Mouse (Mus musculus): ENCODE data around the gene Eml3. TPM values are rescaled to one million over a fixed set of nuclear protein-coding genes. Genes with fewer than 3 reads are reported as not detected.

The Eml3 gene
- polyA plus RNA-seq, 1 experiment from 2014 or later, result 9.5 TPM

GRCm38 (mm10) chr19:8944750-8945149 lies 15.4 kb downstream of the Eml3 start:
- Histone ChIP-seq H3K27me3 (ENCODE audit: insufficient read depth, low read length) (no peaks in the 10 kb centered on the region), H3K4me3 (ENCODE audit: low read depth, low read length) (peak overlapping the region; percentile 90; the same call in 1 of the 2 replicates), H3K36me3 (replicated peaks; ENCODE audit: insufficient read depth, low read length) (peaks cover 57% of the 10 kb centered on the region)

GRCm38 (mm10) chr19:8945251-8945650 lies 15.9 kb downstream of the Eml3 start:
- TF ChIP-seq CTCF (IDR thresholded peaks at IDR 0.05; ENCODE audit: low read depth), result 0 out of 2 replicates have a peak, but pooled peaks have one; percentile 3
- TF ChIP-seq EP300 (IDR thresholded peaks at IDR 0.05; ENCODE audit: low read depth), result no peak
- Histone ChIP-seq H3K4me2 (ENCODE audit: low read depth, low read length) (peak overlapping the region; percentile 77), H3K27me3 (ENCODE audit: insufficient read depth, low read length) (no peaks in the 10 kb centered on the region), H3K36me3 (replicated peaks; ENCODE audit: insufficient read depth, low read length) (peaks cover 57% of the 10 kb centered on the region), H3K9me3 (ENCODE audit: low read length) (no peaks in the 10 kb centered on the region), H3K9ac (replicated peaks) (no peak overlapping the region), H3K4me3 (ENCODE audit: low read depth, low read length) (0 out of 2 replicates have a peak overlapping the region, but pooled peaks have one; percentile 90), H3K4me1 (ENCODE audit: insufficient read depth) (peaks cover 38% of the 10 kb centered on the region), H3K27ac (ENCODE audit: low read depth) (peak overlapping the region; percentile 99)
- DNase-seq (no peak), ATAC-seq (peak; percentile 9; the same call in 1 of the 2 replicates)
- WGBS (ENCODE audit: insufficient replicate concordance), result 59% methylated on average over 6 of the region's 6 CpGs

More at GRCm38 (mm10) chr19:8944750-8945149, 15.4 kb downstream of the Eml3 start:
- peaks cover 38% of the 10 kb centered on the region for H3K4me1 ChIP-seq (ENCODE audit: insufficient read depth)
- H3K4me2 ChIP-seq (ENCODE audit: low read depth, low read length), result peak overlapping the region; percentile 77
- 11% methylated on average over 5 of the region's 5 CpGs for WGBS (ENCODE audit: insufficient replicate concordance)
- H3K27ac ChIP-seq (ENCODE audit: low read depth), result peak overlapping the region; percentile 99
- no peak for TF ChIP-seq EP300 (IDR thresholded peaks at IDR 0.05; ENCODE audit: low read depth)
- TF ChIP-seq CTCF (IDR thresholded peaks at IDR 0.05; ENCODE audit: low read depth), result no peak
- ATAC-seq, result peak; percentile 18; the same call in 1 of the 2 replicates
- no peak overlapping the region for H3K9ac ChIP-seq (replicated peaks)
- DNase-seq, result peak; percentile 86
- H3K9me3 ChIP-seq (ENCODE audit: low read length), result no peaks in the 10 kb centered on the region

- no peak for ATAC-seq
- H3K9ac ChIP-seq (replicated peaks), result no peak overlapping the region
Measured at GRCm38 (mm10) chr19:8946929-8947328, 17.6 kb downstream of the Eml3 start.

GRCm38 (mm10) chr19:8950190-8950589 lies 20.8 kb downstream of the Eml3 start:
- H3K9me3 ChIP-seq (ENCODE audit: low read length), result no peaks in the 10 kb centered on the region
- TF ChIP-seq CTCF (IDR thresholded peaks at IDR 0.05; ENCODE audit: low read depth) (no peak), EP300 (IDR thresholded peaks at IDR 0.05; ENCODE audit: low read depth) (no peak)
- peaks cover 23% of the 10 kb centered on the region for H3K4me1 ChIP-seq (ENCODE audit: insufficient read depth)
- H3K27ac ChIP-seq (ENCODE audit: low read depth), result no peak overlapping the region
- H3K4me3 ChIP-seq (ENCODE audit: low read depth, low read length), result no peak overlapping the region
- no peaks in the 10 kb centered on the region for H3K27me3 ChIP-seq (ENCODE audit: insufficient read depth, low read length)
- no peak overlapping the region for H3K4me2 ChIP-seq (ENCODE audit: low read depth, low read length)
- DNase-seq, result no peak
- 89% methylated on average over 5 of the region's 5 CpGs for WGBS (ENCODE audit: insufficient replicate concordance)
- H3K9ac ChIP-seq (replicated peaks), result no peak overlapping the region
- H3K36me3 ChIP-seq (replicated peaks; ENCODE audit: insufficient read depth, low read length), result peaks cover 66% of the 10 kb centered on the region
- ATAC-seq, result no peak

More at GRCm38 (mm10) chr19:8946929-8947328, 17.6 kb downstream of the Eml3 start:
- WGBS (ENCODE audit: insufficient replicate concordance), result 65% methylated on average over 7 of the region's 7 CpGs
- TF ChIP-seq CTCF (IDR thresholded peaks at IDR 0.05; ENCODE audit: low read depth) (no peak), EP300 (IDR thresholded peaks at IDR 0.05; ENCODE audit: low read depth) (no peak)
- Histone ChIP-seq H3K4me1 (ENCODE audit: insufficient read depth) (peaks cover 28% of the 10 kb centered on the region), H3K27me3 (ENCODE audit: insufficient read depth, low read length) (no peaks in the 10 kb centered on the region), H3K27ac (ENCODE audit: low read depth) (no peak overlapping the region; the same call in 1 of the 2 replicates), H3K36me3 (replicated peaks; ENCODE audit: insufficient read depth, low read length) (peaks cover 71% of the 10 kb centered on the region), H3K4me3 (ENCODE audit: low read depth, low read length) (no peak overlapping the region), H3K4me2 (ENCODE audit: low read depth, low read length) (no peak overlapping the region), H3K9me3 (ENCODE audit: low read length) (no peaks in the 10 kb centered on the region)
- no peak for DNase-seq

GRCm38 (mm10) chr19:8952241-8952640 lies 22.9 kb downstream of the Eml3 start:
- WGBS (ENCODE audit: insufficient replicate concordance), result 88% methylated on average over 9 of the region's 9 CpGs
- Histone ChIP-seq H3K4me1 (ENCODE audit: insufficient read depth) (peaks cover 17% of the 10 kb centered on the region), H3K4me3 (ENCODE audit: low read depth, low read length) (no peak overlapping the region), H3K9ac (replicated peaks) (0 out of 2 replicates have a peak overlapping the region, but pooled peaks have one; percentile 16), H3K27me3 (ENCODE audit: insufficient read depth, low read length) (no peaks in the 10 kb centered on the region), H3K27ac (ENCODE audit: low read depth) (no peak overlapping the region), H3K4me2 (ENCODE audit: low read depth, low read length) (peak overlapping the region; percentile 89), H3K36me3 (replicated peaks; ENCODE audit: insufficient read depth, low read length) (peaks cover 59% of the 10 kb centered on the region), H3K9me3 (ENCODE audit: low read length) (no peaks in the 10 kb centered on the region)
- TF ChIP-seq CTCF (IDR thresholded peaks at IDR 0.05; ENCODE audit: low read depth) (no peak), EP300 (IDR thresholded peaks at IDR 0.05; ENCODE audit: low read depth) (no peak)
- DNase-seq (no peak), ATAC-seq (no peak)

GRCm38 (mm10) chr19:8953135-8954039 lies 24.0 kb downstream of the Eml3 start, which contains the start of gene Tut1:
TSS of gene Tut1 (plus strand) at chr19:8953847.
- no peaks in the 10 kb centered on the region for H3K27me3 ChIP-seq (ENCODE audit: insufficient read depth, low read length)
- DNase-seq, result peak; percentile 91
- H3K4me1 ChIP-seq (ENCODE audit: insufficient read depth), result peaks cover 17% of the 10 kb centered on the region
- H3K4me2 ChIP-seq (ENCODE audit: low read depth, low read length), result peak within 1 kb of the TSS; percentile 89
- H3K9ac ChIP-seq (replicated peaks), result peak within 1 kb of the TSS; percentile 78
- no peaks in the 10 kb centered on the region for H3K9me3 ChIP-seq (ENCODE audit: low read length)
- peak within 1 kb of the TSS; percentile 82 for H3K4me3 ChIP-seq (ENCODE audit: low read depth, low read length)
- H3K36me3 ChIP-seq (replicated peaks; ENCODE audit: insufficient read depth, low read length), result peaks cover 54% of the 10 kb centered on the region
- TF ChIP-seq EP300 (IDR thresholded peaks at IDR 0.05; ENCODE audit: low read depth), result peak; percentile 82
- TF ChIP-seq CTCF (IDR thresholded peaks at IDR 0.05; ENCODE audit: low read depth), result 0 out of 2 replicates have a peak, but pooled peaks have one; percentile 19
- peak; percentile 96 for ATAC-seq
- WGBS (ENCODE audit: insufficient replicate concordance), result 2% methylated on average over 46 of the region's 46 CpGs
- peak within 1 kb of the TSS; percentile 79 for H3K27ac ChIP-seq (ENCODE audit: low read depth)

Data from liver, postnatal 0 days (tissue).